Mouse (Mus musculus): ENCODE data around the gene Fgr. TPM values are rescaled to one million over a fixed set of nuclear protein-coding genes. Genes with fewer than 3 reads are reported as not detected.
A peak's percentile ranks its signal among the peaks of the same experiment; 100 is the strongest.
"Not testable (repeated sequence)": the region's sequence is repeated elsewhere in the genome, so short reads cannot be mapped to it uniquely, and the experiment has no call there.

Fgr gene
- polyA plus RNA-seq (2014; fragmentation: Nextera tagmentation; extraction: Ambion mirVana): 0.46 and 0.66 TPM in 2 replicates

GRCm38 (mm10) chr4:132973814-132974398, at the start of gene Fgr:
Gene Fgr (plus strand): TSS chr4:132974095.
- DNase-seq: no peak
- Histone ChIP-seq H3K9ac (no peak within 1 kb of the TSS), H3K4me1 (ENCODE audit: insufficient read depth) (peaks cover 15% of the 10 kb centered on the region), H3K27me3 (ENCODE audit: insufficient read depth, low read length) (peaks cover 17% of the 10 kb centered on the region; the same call in 1 of the 2 replicates), H3K4me2 (peak within 1 kb of the TSS; percentile 56), H3K36me3 (ENCODE audit: insufficient read depth) (no peaks in the 10 kb centered on the region), H3K27ac (ENCODE audit: low read depth) (peak within 1 kb of the TSS; percentile 7; the same call in 1 of the 2 replicates), H3K9me3 (ENCODE audit: low read depth, low read length) (no peaks in the 10 kb centered on the region), H3K4me3 (ENCODE audit: low read depth, low read length) (peak within 1 kb of the TSS; percentile 16)
- ATAC-seq (ENCODE audit: insufficient read depth): no peak
- 10% methylated on average over 21 of the region's 21 CpGs for WGBS
- TF ChIP-seq CTCF (IDR thresholded peaks at IDR 0.05; ENCODE audit: low read depth): no peak

GRCm38 (mm10) chr4:132926520-132926919, 47.4 kb upstream of the Fgr start:
- H3K4me3 ChIP-seq (ENCODE audit: low read depth, low read length); DNase-seq; H3K9me3 ChIP-seq (ENCODE audit: low read depth, low read length); H3K4me1 ChIP-seq (ENCODE audit: insufficient read depth); H3K27ac ChIP-seq (ENCODE audit: low read depth); H3K4me2 ChIP-seq; H3K27me3 ChIP-seq (ENCODE audit: insufficient read depth, low read length); ATAC-seq (ENCODE audit: insufficient read depth); H3K9ac ChIP-seq; H3K36me3 ChIP-seq (ENCODE audit: insufficient read depth): not testable (repeated sequence)
- 51% methylated on average over 2 of the region's 2 CpGs for WGBS

GRCm38 (mm10) chr4:132930784-132931183, 43.1 kb upstream of the Fgr start:
- no peak for ATAC-seq (ENCODE audit: insufficient read depth)

GRCm38 (mm10) chr4:132932752-132933404, 41.0 kb upstream of the Fgr start:
- no peaks in the 10 kb centered on the region for H3K9me3 ChIP-seq (ENCODE audit: low read depth, low read length)
- no peak overlapping the region for H3K4me3 ChIP-seq (ENCODE audit: low read depth, low read length)
- H3K27ac ChIP-seq (ENCODE audit: low read depth): no peak overlapping the region
- H3K4me2 ChIP-seq: no peak overlapping the region
- no peak for TF ChIP-seq CTCF (IDR thresholded peaks at IDR 0.05; ENCODE audit: low read depth)
- no peak overlapping the region for H3K9ac ChIP-seq
- no peaks in the 10 kb centered on the region for H3K27me3 ChIP-seq (ENCODE audit: insufficient read depth, low read length)
- DNase-seq: no peak
- H3K36me3 ChIP-seq (ENCODE audit: insufficient read depth): no peaks in the 10 kb centered on the region
- 79% methylated on average over 4 of the region's 4 CpGs for WGBS
- H3K4me1 ChIP-seq (ENCODE audit: insufficient read depth): no peaks in the 10 kb centered on the region
- ATAC-seq (ENCODE audit: insufficient read depth): no peak

More at GRCm38 (mm10) chr4:132930784-132931183, 43.1 kb upstream of the Fgr start:
- peak; percentile 73 for TF ChIP-seq CTCF (IDR thresholded peaks at IDR 0.05; ENCODE audit: low read depth)
- Histone ChIP-seq H3K4me3 (ENCODE audit: low read depth, low read length) (no peak overlapping the region), H3K4me2 (no peak overlapping the region), H3K27ac (ENCODE audit: low read depth) (no peak overlapping the region), H3K36me3 (ENCODE audit: insufficient read depth) (no peaks in the 10 kb centered on the region), H3K9ac (no peak overlapping the region), H3K4me1 (ENCODE audit: insufficient read depth) (no peaks in the 10 kb centered on the region), H3K9me3 (ENCODE audit: low read depth, low read length) (no peaks in the 10 kb centered on the region), H3K27me3 (ENCODE audit: insufficient read depth, low read length) (no peaks in the 10 kb centered on the region)
- 10% methylated on average over 8 of the region's 8 CpGs for WGBS
- peak; percentile 85 for DNase-seq

- H3K9me3 ChIP-seq (ENCODE audit: low read depth, low read length): no peaks in the 10 kb centered on the region
- DNase-seq (no peak), ATAC-seq (ENCODE audit: insufficient read depth) (no peak)
- H3K36me3 ChIP-seq (ENCODE audit: insufficient read depth): no peaks in the 10 kb centered on the region
- no peak overlapping the region for H3K4me2 ChIP-seq
- no peaks in the 10 kb centered on the region for H3K4me1 ChIP-seq (ENCODE audit: insufficient read depth)
- H3K4me3 ChIP-seq (ENCODE audit: low read depth, low read length): no peak overlapping the region
- H3K27me3 ChIP-seq (ENCODE audit: insufficient read depth, low read length): no peaks in the 10 kb centered on the region
- TF ChIP-seq CTCF (IDR thresholded peaks at IDR 0.05; ENCODE audit: low read depth): no peak
- H3K27ac ChIP-seq (ENCODE audit: low read depth): no peak overlapping the region
- no peak overlapping the region for H3K9ac ChIP-seq
- 14% methylated on average over 7 of the region's 7 CpGs for WGBS
Observed at GRCm38 (mm10) chr4:132934639-132935038, 39.3 kb upstream of the Fgr start.

- no peak overlapping the region for H3K4me3 ChIP-seq (ENCODE audit: low read depth, low read length)
- no peak for TF ChIP-seq CTCF (IDR thresholded peaks at IDR 0.05; ENCODE audit: low read depth)
- no peak for ATAC-seq (ENCODE audit: insufficient read depth)
- H3K4me2 ChIP-seq: no peak overlapping the region
- no peaks in the 10 kb centered on the region for H3K36me3 ChIP-seq (ENCODE audit: insufficient read depth)
- H3K4me1 ChIP-seq (ENCODE audit: insufficient read depth): no peaks in the 10 kb centered on the region
- H3K9ac ChIP-seq: no peak overlapping the region
- no peaks in the 10 kb centered on the region for H3K9me3 ChIP-seq (ENCODE audit: low read depth, low read length)
- DNase-seq: peak; percentile 32
- H3K27ac ChIP-seq (ENCODE audit: low read depth): peak overlapping the region; percentile 14; the same call in 1 of the 2 replicates
- 54% methylated on average over 12 of the region's 12 CpGs for WGBS
- H3K27me3 ChIP-seq (ENCODE audit: insufficient read depth, low read length): no peaks in the 10 kb centered on the region
Observed at GRCm38 (mm10) chr4:132938181-132938941, 35.5 kb upstream of the Fgr start.

All from lung, embryonic 14.5 days (tissue).